Mouse (Mus musculus) brain, adult 2 months (tissue): ENCODE measurements around the gene Dmxl2.

Source experiments
- DNase-seq: peaks from one replicate; pipeline ENCODE4 v3.0.0; 2011; ENCODE audit warnings: low read depth, low spot score

The Dmxl2 gene

GRCm38 (mm10) chr9:54501453-54502110 lies at the start of gene Dmxl2:
Dmxl2 (minus strand) TSS chr9:54501626.
- DNase-seq = peak; percentile 97

- DNase-seq = no peak
These were observed 48.0 kb upstream of the Dmxl2 start for GRCm38 (mm10) chr9:54549433-54549832.

GRCm38 (mm10) chr9:54547536-54547935 lies 46.1 kb upstream of the Dmxl2 start:
- DNase-seq = peak; percentile 81

DNA sequence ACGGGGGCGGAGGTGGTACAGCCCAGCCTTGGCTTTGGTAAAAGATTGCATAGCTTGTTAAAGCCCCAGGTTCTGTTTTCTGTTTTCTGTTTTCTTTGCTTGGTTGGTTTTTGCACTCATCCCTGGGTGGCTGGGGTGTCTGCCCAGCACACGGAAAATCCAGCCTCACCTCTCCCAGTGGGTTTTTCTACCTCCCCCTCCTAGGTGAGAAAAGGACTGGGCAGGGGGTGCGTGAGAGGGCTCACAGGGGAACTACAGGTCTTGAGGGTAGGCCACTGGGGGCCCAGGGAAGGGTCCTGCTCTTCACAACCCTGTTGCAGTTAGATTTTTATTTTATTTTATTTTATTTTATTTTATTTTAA lies 43.5 kb upstream of the Dmxl2 start:
- DNase-seq = no peak

DNA sequence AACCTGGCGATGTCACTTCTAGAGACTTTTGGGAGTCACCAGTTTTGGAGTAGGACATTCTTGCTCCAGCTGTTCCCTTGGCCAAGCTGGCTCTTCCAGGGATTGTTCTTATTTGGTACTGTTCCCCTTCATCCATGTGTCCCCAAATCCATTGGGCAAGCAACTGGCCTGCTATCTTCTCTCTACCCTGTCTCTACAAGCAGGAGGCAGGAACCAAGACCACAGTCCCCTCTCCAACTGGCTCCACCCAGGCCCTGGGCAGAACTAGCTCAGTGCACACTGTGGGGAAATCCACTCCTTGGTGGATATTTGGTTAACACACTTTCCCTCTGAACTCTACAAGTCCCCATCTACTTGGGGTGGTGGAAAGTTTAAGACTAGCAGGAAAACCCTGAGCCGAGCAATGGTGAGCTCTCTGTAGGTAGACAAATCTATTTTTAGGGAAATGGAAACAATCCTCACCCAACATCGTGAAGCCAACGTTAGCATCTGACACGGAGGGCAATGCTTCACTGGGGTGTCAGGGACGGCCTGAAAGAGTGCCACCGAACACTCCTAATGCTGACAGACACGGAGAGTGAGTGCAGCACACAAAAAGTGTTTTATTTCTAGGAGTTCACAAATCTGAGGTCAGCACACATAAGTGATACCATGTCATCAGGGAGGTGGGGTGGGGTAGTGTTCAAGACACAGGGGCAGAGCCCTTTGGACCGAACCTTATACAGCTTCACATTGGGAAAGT lies 43.0 kb upstream of the Dmxl2 start:
- no peak for DNase-seq

GRCm38 (mm10) chr9:54540801-54541200 lies 39.4 kb upstream of the Dmxl2 start:
- no peak for DNase-seq

- DNase-seq = no peak
These were observed 37.3 kb upstream of the Dmxl2 start, which contains the start of gene Sh2d7 for GRCm38 (mm10) chr9:54538684-54539083. Sh2d7 (plus strand) TSS chr9:54538984.

DNA sequence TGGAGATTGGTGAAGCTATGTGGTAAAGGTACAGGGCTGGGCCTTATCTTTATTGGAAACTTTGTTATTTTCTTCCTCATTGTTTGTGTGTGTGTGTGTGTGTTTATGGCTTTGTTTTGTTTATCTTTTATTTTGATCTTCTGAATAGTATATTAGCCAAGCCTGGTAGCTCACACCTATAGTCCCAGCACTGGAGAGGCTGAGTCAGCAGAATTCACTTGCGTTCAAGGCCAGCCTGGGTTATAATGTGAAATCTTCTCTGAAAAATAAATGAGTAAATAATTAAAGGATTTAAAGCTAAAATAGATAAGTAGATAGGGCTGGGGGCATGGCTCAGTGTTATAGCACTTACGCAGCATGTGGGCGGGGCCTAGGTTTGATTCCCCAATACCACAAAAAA lies 36.8 kb upstream of the Dmxl2 start:
- no peak for DNase-seq

DNA sequence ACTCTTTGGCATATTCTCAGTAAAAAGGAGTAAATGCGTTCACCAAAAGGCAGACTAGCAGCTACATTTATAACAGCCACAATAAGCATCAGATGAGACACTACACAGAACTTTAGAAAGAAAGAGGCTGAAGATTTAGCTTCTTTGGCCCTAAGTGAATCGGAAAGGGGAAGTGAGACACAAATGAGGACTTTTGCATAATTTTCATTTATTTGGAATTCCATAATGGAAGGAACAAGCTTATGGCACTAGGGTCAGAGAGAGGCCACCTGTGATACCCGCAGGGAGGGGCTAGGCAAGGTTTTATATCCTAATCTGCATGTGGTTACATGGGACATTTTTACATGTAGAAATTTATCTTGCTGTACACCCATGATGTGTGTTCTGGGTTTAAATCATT lies 36.1 kb upstream of the Dmxl2 start:
- no peak for DNase-seq

DNA sequence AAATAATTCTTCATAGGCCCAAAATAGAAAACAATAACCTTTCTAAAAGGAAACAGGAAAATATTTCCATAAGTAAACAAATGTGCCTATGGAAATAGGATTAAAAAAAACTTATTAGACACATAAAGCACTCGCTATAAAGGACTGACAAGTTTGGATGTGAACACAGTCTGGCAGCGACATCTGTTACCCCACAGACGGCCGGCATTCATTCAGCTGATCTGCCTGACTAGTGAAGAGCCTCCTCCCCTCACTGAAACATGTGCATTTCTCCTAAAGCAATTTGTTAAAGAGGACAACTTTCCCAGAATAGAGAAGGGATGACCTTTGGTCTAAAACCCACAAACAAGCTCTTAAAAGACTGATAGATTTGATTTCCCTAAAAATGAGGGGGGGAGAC lies 35.6 kb upstream of the Dmxl2 start:
- DNase-seq = peak; percentile 79

DNA sequence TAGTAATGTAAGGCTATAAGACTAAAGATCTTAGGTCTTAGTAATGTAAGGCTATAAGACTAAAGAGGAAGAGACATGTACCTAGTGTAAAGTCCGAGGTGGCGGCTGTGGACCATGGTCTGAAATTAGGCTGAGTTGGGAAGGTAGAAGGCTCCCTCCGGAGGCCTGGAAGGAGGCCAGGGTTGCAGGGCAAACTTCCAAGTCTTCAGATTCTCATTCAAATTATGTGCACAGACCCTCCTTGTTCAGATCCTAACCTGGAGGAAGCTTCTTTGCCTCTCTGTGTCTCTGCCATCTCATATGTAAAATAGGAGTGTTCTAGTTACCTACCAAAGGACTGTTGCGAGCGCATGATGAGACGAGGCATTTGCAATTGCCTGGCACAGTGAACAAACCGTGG lies 34.8 kb upstream of the Dmxl2 start:
- DNase-seq = no peak

DNA sequence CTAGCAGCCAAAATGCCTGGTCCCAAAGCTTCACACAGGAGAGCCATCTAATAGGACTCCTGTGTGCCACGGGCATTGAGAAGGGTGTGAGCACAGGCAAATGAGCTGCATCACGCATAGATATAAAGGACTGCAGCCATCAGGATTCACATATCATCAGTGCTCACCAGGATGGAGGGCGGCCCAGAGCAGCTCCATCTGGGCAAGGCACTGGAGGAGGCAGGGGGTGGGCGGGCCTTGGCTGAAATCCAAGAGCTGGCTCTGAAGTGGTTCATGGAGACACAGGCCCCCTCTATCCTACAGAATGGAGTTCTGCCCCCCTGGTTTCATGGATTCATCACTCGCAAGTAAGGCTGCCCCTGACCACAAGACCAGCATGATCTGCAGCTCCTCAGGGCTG lies 32.5 kb upstream of the Dmxl2 start:
- peak; percentile 77 for DNase-seq

DNA sequence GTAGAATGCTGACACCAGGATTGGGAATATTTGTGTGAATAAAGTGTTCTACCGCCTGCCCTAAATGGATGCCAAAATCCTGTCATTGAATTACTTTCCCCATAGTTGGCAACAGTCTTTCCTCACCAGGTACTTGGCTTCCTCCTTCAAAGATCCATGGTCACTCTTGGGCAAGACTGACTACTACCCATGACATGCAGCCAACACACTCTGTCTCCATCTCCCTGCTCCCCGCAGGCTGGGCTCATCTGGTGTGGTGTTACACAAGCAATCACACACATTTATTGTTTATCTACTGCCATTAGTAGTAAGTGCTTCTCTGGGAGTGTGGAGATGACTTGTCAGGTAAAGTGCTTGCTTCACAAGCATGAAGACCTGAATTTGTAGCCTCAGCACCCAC lies 31.5 kb upstream of the Dmxl2 start:
- DNase-seq = peak; percentile 21

DNA sequence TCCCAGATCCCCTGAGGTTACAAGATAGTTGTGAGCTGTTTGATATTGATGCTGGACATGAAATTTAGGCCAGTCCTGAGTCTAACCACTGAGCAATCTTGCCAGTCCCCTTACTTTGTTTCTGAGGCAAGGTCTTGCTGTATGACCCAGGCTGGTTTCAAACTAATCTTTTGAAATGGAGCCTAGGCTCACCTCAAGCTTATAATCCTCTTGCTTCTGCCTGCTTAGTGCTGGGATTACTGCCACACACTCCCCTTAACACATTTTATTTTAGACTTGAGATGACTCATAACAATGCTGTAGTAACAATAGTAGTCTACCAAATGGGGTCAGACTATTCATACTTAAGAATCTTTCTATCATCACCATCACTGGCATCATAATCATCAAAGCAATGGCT lies 30.0 kb upstream of the Dmxl2 start:
- DNase-seq = peak; percentile 36

- peak; percentile 39 for DNase-seq
These were observed 29.4 kb upstream of the Dmxl2 start for GRCm38 (mm10) chr9:54530836-54531235.

DNA sequence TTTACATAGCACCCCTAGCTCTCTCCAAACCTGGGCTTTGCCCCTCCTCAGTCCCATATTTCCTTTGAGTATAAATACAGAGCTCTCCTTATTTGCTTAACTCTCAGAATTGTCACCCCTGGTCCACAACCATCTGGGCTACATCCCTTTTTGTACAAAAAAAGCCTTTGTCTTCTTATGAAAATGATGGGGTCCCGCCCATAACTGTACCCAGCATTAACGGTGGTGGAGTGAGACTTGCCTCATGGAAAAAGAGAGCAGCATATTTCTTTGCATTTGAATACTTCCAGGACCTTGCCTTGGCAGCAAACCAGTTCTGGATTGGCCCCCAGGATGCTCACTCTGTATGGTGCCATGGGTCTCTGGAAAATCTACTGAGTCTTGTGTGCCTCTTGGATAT lies 28.5 kb upstream of the Dmxl2 start:
- DNase-seq = no peak

- peak; percentile 51 for DNase-seq
These were observed 26.3 kb upstream of the Dmxl2 start for GRCm38 (mm10) chr9:54527694-54528093.

DNA sequence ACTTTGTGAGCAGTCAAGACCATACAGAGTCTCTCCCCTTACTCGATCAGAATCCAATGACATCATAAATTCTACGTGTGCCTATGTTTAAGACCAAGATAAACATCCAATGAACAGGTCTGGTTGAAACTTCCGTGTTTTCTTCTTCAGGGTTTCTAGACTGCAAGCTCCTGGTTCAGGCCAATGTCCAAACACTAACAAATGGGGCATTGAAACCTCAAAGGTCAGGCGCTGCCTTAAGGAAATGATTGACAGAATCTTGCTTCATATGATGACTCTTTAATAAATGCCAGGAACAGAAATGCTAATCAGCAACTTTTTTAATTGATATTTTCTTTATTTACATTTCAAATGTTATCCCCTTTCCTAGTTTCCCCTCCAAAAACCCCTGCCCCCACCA lies 18.9 kb upstream of the Dmxl2 start:
- DNase-seq = no peak

GRCm38 (mm10) chr9:54518921-54519320 lies 17.5 kb upstream of the Dmxl2 start:
- peak; percentile 90 for DNase-seq

GRCm38 (mm10) chr9:54515991-54516390 lies 14.6 kb upstream of the Dmxl2 start:
- DNase-seq = no peak

DNA sequence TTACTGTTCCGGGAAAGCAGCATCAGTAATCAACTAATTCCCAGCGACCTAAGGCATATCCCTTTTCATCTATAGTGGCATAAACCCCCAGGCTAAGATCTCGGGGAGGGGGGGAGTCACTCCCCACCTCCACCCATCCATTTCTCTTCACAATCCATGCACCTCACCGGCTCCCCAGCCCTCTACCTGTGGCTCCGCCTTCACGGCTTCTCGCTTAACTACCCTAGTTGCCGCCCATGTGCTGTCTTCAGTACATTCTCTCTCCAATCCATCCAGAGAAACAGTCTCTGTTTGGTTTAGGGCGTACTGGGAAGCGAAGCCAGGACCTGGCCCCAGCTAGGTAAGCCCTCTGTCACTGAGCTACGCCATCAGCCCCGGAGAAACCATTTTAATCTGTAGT lies 1.4 kb upstream of the Dmxl2 start:
- no peak for DNase-seq

- no peak for DNase-seq
These were observed 677 bp upstream of the Dmxl2 start for GRCm38 (mm10) chr9:54502111-54502495.

- DNase-seq = peak; percentile 78
These were observed 484 bp downstream of the Dmxl2 start for GRCm38 (mm10) chr9:54500832-54501452.
